Mouse (Mus musculus) ES-E14 (cell line): ENCODE results near the gene Tram2. TPM values are rescaled to one million over a fixed set of nuclear protein-coding genes. Genes with fewer than 3 reads are reported as not detected.

Source experiments
- DNase-seq: peaks from one replicate; pipeline ENCODE4 v3.0.0-alpha.2; 2013; ENCODE audit warnings: low read depth, low spot score
- H3K27ac ChIP-seq: 2 replicates; pipeline ENCODE4 v1.5.1; 2012; ENCODE audit warnings: low read depth, mild to moderate bottlenecking, low read length, moderate library complexity, mixed read lengths; ENCODE audit not compliant: poor library complexity, insufficient read depth, severe bottlenecking
- H3K36me3 ChIP-seq: 2 replicates; pipeline ENCODE4 v1.6.1; 2012; ENCODE audit warnings: mild to moderate bottlenecking, low read length, moderate library complexity, mixed read lengths; ENCODE audit not compliant: control insufficient read depth, poor library complexity, insufficient read depth, severe bottlenecking
- H3K4me1 ChIP-seq, 2 experiments: fragments of 150-350 bp in 1 of 2; sonication (generic) in 1 of 2; 2 replicates each; pipeline ENCODE4 v1.6.1; 2012; ENCODE audit warnings: low read length in 2 of 2, mild to moderate bottlenecking in 1 of 2, mixed read lengths in 1 of 2; ENCODE audit not compliant: control insufficient read depth in 2 of 2, insufficient read depth in 2 of 2, poor library complexity in 1 of 2
- H3K4me3 ChIP-seq, 2 experiments: fragments of 150-350 bp in 1 of 2; sonication (generic) in 1 of 2; 2 replicates each; pipeline ENCODE4 v1.5.1; 2012; ENCODE audit warnings: low read length in 2 of 2, low read depth in 1 of 2, mild to moderate bottlenecking in 1 of 2, mixed read lengths in 1 of 2; ENCODE audit not compliant: insufficient read depth in 1 of 2, poor library complexity in 1 of 2, severe bottlenecking in 1 of 2
- H3K9ac ChIP-seq: 2 replicates; pipeline ENCODE4 v1.6.1; 2012; ENCODE audit warnings: low read depth, mild to moderate bottlenecking, low read length, mixed read lengths; ENCODE audit not compliant: poor library complexity, insufficient read depth, severe bottlenecking
- H3K9me3 ChIP-seq: fragments of 150-350 bp; sonication (generic); 2 replicates; pipeline ENCODE4 v1.6.1; 2012; ENCODE audit warnings: low read depth, mild to moderate bottlenecking, low read length; ENCODE audit not compliant: control insufficient read depth, insufficient read depth
- CHD2 ChIP-seq: IDR thresholded peaks from 2 replicates; pipeline ENCODE4 v1.6.1; 2014; ENCODE audit warnings: mild to moderate bottlenecking, low read depth, low read length, inconsistent platforms
- HCFC1 ChIP-seq: IDR thresholded peaks from 2 replicates; pipeline ENCODE4 v1.6.1; 2012; ENCODE audit warnings: low read length, inconsistent platforms, borderline replicate concordance; ENCODE audit not compliant: insufficient read depth
- MAFK ChIP-seq: IDR thresholded peaks from 2 replicates; pipeline ENCODE4 v1.6.1; 2014; ENCODE audit warnings: mild to moderate bottlenecking, low read depth, low read length, inconsistent platforms; ENCODE audit not compliant: insufficient read depth
- ZC3H11A ChIP-seq: IDR thresholded peaks from 2 replicates; pipeline ENCODE4 v1.6.1; 2012; ENCODE audit warnings: low read depth, mild to moderate bottlenecking, inconsistent platforms, low read length, borderline replicate concordance
- ZNF384 ChIP-seq: IDR thresholded peaks from 2 replicates; pipeline ENCODE4 v1.6.1; 2012; ENCODE audit warnings: low read depth, low read length, inconsistent platforms
- in situ Hi-C, 2 experiments: fragments of 600-800 bp; cut with MboI; formaldehyde crosslinking; loops; one replicate each; pipeline ENCODE4 v1.15.1; 2025; ENCODE audit warnings: low sequenced_read_pairs in 2 of 2, inconsistent platforms in 1 of 2; ENCODE audit not compliant: unreplicated experiment in 2 of 2
- total RNA-seq: library from RNA; depleted of rRNA; stranded (reverse); fragments of 300-350 nt; gene quantifications from 2 replicates; pipeline ENCODE4 v1.2.3, GENCODE M21; 2012

Gene Tram2
- total RNA-seq, 1 experiment: 5.1 TPM

DNA sequence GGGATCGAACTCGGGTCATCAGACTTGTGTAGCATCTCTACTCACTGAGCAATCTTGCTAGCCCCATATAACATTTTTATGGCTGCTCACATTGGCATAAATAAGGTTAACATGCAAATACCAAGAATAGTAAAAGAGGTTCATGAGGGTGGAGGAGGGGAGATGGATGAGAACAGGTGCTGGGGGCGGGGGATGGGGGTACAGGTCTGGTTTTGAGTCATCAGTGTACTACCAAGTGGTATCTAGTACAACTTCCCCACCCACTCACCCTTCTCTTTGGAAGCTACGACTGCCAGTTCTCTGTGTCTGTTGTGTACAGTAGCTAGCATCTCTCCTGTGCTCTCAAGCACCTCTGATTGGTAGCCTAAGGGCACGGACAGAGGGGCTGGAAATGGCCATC lies 14.9 kb downstream of the Tram2 start:
- no peaks in the 10 kb centered on the region for H3K9me3 ChIP-seq
- H3K4me1 ChIP-seq: peaks cover 0 to 5% of the 10 kb centered on the region in 2 experiments; a peak in 2 of 4 replicates
- H3K27ac ChIP-seq: no peak overlapping the region
- no peak overlapping the region for H3K4me3 ChIP-seq
- H3K36me3 ChIP-seq: no peaks in the 10 kb centered on the region; the same call in 1 of the 2 replicates
- no peak for DNase-seq
- TF ChIP-seq HCFC1: no peak
- no peak for TF ChIP-seq MAFK
- no peak for TF ChIP-seq ZC3H11A
- TF ChIP-seq CHD2: no peak
- no peak for TF ChIP-seq ZNF384
- in situ Hi-C loops: no loop called here
- H3K9ac ChIP-seq: no peak overlapping the region

DNA sequence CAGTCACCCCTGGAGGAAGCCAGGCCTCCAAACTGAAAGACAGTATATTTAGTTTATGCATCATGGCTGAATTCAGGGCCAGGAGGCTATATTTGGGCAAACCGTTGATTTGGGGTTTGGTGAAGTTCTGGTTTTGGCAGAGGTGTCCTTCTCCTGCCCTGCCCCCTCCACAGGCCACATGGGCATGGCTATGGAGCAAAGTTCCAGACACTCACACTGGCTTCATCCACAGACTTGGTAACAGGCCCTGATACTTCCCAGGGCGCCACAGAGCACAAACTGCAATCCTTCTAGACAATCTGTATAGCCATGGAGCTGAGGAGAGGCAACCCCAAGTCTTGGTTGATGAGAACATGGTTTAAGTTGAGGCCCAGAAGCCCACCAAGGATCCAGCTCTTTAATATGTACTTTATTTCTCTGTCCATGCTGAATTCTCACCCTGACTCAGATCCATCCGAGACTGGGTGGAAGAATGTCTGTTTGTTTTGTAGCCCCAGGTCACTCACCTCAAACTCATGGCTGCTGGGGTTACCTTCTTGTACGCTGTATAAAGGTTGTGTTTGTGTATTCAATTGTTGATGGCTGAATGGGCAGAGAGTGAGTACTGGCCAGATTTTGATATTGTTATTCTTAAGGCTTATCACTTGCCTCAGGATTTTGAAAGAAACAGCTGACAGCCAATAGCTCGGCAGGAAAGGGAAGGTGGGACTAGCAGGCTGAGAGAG lies 19.5 kb downstream of the Tram2 start:
- H3K4me1 ChIP-seq: no peaks in the 10 kb centered on the region
- in situ Hi-C loops: no loop called here
- no peaks in the 10 kb centered on the region for H3K9me3 ChIP-seq
- H3K4me3 ChIP-seq: no peak overlapping the region
- no peak overlapping the region for H3K9ac ChIP-seq
- H3K36me3 ChIP-seq: no peaks in the 10 kb centered on the region; the same call in 1 of the 2 replicates
- TF ChIP-seq HCFC1 (no peak), MAFK (no peak), ZC3H11A (no peak), ZNF384 (no peak), CHD2 (no peak)
- H3K27ac ChIP-seq: no peak overlapping the region
- DNase-seq: no peak

DNA sequence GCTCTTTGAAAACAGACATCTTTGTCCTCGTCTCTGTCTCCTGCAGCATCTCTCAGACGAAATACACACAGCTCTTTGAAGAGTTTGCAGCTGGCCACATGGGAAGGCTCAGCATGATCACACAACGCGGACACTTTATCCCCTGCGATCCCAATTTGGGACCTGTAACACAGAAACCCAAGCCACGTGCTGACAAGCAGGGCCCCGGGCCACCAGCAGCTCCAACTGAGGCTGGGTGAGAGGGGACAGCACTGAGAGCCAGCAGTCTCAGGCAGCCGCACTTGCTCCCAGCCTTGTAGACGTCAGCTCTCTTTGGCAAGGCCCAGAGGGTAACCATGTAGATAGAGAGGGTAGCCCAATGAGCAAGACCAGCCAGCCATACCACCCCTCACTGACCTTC lies 26.0 kb downstream of the Tram2 start:
- no peak overlapping the region for H3K4me3 ChIP-seq
- H3K27ac ChIP-seq: no peak overlapping the region
- TF ChIP-seq ZNF384 (no peak), MAFK (no peak), HCFC1 (no peak), ZC3H11A (no peak), CHD2 (no peak)
- H3K9me3 ChIP-seq: no peaks in the 10 kb centered on the region
- no peak overlapping the region for H3K9ac ChIP-seq
- H3K36me3 ChIP-seq: no peaks in the 10 kb centered on the region
- in situ Hi-C loops: no loop called here
- H3K4me1 ChIP-seq: no peaks in the 10 kb centered on the region
- DNase-seq: no peak

DNA sequence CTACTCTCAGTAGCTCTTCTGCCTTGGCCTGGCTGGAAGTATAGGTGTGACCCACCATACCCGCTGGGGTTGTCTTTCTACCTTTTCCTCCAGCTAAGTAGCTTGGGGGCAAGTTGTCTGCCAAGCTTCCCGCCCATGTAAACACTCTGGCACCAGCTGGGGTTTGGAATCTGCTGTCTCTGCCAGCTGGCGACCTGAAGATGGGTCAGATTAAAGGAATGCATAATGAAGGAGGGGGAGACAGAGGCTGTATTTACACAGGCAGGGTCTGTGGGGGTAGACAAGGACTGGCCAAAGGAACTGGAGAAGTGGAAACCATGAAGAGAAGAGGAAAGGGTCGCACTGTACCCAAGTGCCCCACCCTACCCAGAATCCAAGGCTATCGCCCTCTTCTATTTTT lies 26.4 kb downstream of the Tram2 start:
- H3K36me3 ChIP-seq: no peaks in the 10 kb centered on the region
- TF ChIP-seq MAFK (no peak), CHD2 (no peak), HCFC1 (no peak), ZC3H11A (no peak), ZNF384 (no peak)
- DNase-seq: no peak
- H3K4me1 ChIP-seq: no peaks in the 10 kb centered on the region
- H3K9ac ChIP-seq: no peak overlapping the region
- H3K9me3 ChIP-seq: no peaks in the 10 kb centered on the region
- no peak overlapping the region for H3K27ac ChIP-seq
- H3K4me3 ChIP-seq: no peak overlapping the region
- in situ Hi-C loops: no loop called here

DNA sequence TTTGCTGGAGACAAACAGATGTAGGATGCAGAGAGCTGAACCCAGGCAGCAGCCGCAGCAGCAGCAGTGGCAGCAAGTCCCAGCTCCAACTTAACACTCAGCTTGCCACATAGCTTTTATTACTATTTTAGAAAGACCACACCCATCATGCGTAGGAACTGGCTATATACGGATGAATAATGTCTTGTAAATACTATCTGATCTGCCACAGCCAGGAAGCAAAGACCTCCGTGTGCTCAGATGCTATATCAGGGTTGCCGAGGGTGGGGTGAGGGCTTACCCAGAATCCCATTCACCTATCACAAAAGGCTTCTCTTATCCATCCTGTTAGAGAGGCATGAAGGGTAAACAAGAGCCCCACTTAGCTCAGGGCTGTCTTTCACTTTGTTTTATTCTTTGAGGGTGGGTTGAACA lies 26.9 kb downstream of the Tram2 start:
- DNase-seq: no peak
- H3K4me1 ChIP-seq: no peaks in the 10 kb centered on the region
- no peak for TF ChIP-seq MAFK
- no peak for TF ChIP-seq ZC3H11A
- no peak for TF ChIP-seq CHD2
- TF ChIP-seq HCFC1: no peak
- no peak for TF ChIP-seq ZNF384
- no peak overlapping the region for H3K4me3 ChIP-seq
- H3K27ac ChIP-seq: no peak overlapping the region
- H3K9ac ChIP-seq: no peak overlapping the region
- no peaks in the 10 kb centered on the region for H3K36me3 ChIP-seq
- in situ Hi-C loops: no loop called here
- H3K9me3 ChIP-seq: no peaks in the 10 kb centered on the region
